Mouse (Mus musculus): ENCODE results near the gene Artn. TPM values are rescaled to one million over a fixed set of nuclear protein-coding genes. Genes with fewer than 3 reads are reported as not detected.

The Artn gene
- polyA plus RNA-seq, 1 experiment from 2014 or later, result 0.87 TPM

DNA sequence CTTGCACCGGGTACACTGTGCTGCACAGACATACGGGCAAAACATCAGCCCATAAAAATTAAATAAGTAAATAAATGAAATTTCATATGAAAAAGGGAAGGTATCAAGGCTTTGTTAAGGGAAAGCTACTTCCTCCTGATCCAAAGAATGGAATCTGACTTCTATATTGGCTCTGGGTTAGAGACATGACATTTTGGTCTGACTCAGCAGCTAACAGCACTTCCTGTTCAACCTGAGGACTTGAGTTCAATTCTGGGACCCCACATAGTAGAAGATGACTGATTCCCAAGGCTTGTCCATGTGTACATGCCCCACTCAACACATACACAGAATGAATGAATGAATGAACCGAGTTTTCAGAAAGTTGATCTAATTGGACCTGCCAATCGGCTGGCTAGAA, 11.7 kb downstream of the Artn start:
- no peak for ATAC-seq (ENCODE audit: low FRiP score, low read depth)
- no peaks in the 10 kb centered on the region for H3K36me3 ChIP-seq
- peaks cover 24% of the 10 kb centered on the region for H3K4me1 ChIP-seq (replicated peaks)
- no peaks in the 10 kb centered on the region for H3K9me3 ChIP-seq
- H3K4me2 ChIP-seq, result no peak overlapping the region
- H3K4me3 ChIP-seq, result no peak overlapping the region
- H3K27ac ChIP-seq (replicated peaks), result no peak overlapping the region
- 95% methylated on average over 4 of the region's 4 CpGs for WGBS
- H3K9ac ChIP-seq, result no peak overlapping the region
- no peaks in the 10 kb centered on the region for H3K27me3 ChIP-seq

DNA sequence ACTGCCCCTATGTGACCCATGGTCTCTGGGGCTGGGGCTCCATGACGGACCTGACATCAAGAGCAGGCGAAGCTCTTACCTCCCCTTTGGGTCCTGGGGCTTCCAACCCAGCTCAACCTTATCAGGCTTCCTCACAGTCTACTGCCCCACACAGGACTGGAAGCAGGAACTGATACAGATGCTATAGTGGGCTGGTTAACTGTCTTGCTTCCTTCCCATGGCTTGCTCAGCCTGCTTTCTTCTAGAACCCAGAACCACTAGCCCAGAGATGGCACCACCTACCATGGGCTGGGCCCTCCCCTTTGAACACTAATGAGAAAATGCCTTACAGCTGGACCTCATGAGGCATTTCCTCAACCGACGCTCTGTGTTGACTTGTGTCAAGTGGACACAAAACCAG, 12.2 kb downstream of the Artn start:
- H3K9me3 ChIP-seq, result no peaks in the 10 kb centered on the region
- no peak overlapping the region for H3K9ac ChIP-seq
- peaks cover 28% of the 10 kb centered on the region for H3K4me1 ChIP-seq (replicated peaks)
- no peak overlapping the region for H3K27ac ChIP-seq (replicated peaks)
- H3K36me3 ChIP-seq, result no peaks in the 10 kb centered on the region
- no peak overlapping the region for H3K4me3 ChIP-seq
- H3K27me3 ChIP-seq, result no peaks in the 10 kb centered on the region
- WGBS, result 95% methylated on average over 4 of the region's 4 CpGs
- H3K4me2 ChIP-seq, result no peak overlapping the region
- no peak for ATAC-seq (ENCODE audit: low FRiP score, low read depth)

DNA sequence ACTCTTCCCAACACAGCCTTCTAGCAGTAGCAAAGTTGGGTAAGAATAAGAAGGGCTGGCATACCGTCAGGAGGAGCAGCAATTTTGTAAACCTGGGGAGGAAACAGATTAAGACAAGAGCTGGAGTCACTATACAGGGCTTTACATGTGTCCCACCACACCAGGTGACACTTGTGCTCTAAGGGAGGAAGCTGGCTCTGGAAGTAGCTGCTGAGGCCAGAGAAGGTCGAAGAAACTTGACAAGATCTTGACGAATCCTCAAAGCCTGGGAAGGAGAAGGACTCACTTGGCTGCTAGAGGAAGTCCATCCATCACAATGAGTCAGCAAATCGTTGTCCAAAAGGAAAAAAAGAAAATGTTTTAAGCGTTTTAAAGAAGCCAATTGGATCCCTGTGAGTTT, 13.2 kb downstream of the Artn start:
- 84% methylated on average over 5 of the region's 5 CpGs for WGBS

DNA sequence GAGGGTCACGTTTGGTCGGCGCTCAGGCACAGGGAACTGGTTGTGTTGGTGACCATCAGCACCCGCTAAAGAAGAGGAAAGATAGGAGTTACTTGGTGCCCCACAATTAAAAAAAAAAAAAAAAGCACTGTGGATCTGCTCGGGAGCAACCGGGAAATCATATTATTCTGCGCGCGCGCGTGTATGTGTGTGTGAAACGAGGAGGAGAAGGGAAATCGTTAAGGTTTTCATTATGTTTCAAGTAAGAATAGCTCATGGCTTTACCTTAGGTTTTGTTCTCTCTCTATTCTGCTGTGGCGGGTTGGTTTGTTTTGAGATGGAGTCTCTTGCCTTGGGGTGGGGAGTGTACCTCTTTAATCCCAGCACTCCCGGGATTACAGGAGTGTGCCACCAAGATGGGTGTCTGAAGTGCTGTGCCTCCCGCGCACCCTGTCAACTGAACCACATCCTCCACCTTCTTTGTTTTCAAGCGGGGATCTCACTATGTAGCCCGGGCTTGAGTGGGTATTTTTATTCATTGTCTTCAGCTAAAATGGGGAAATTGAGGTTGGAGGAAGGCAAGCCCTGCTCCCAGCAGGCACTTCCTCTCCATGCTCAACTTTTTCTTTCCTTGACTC, 14.0 kb downstream of the Artn start:
- Histone ChIP-seq H3K9me3 (no peaks in the 10 kb centered on the region), H3K27me3 (no peaks in the 10 kb centered on the region), H3K9ac (peak overlapping the region; percentile 87), H3K36me3 (peaks cover 13% of the 10 kb centered on the region), H3K27ac (replicated peaks) (peak overlapping the region; percentile 89), H3K4me3 (peak overlapping the region; percentile 72), H3K4me1 (replicated peaks) (peaks cover 46% of the 10 kb centered on the region), H3K4me2 (peak overlapping the region; percentile 97)
- no peak; the same call in 1 of the 2 replicates for ATAC-seq (ENCODE audit: low FRiP score, low read depth)
- 3% methylated on average over 19 of the region's 19 CpGs for WGBS

More for the DNA sequence above, 13.2 kb downstream of the Artn start:
- Histone ChIP-seq H3K4me3 (no peak overlapping the region), H3K27me3 (no peaks in the 10 kb centered on the region), H3K27ac (replicated peaks) (no peak overlapping the region), H3K4me2 (peak overlapping the region; percentile 97; the same call in 1 of the 2 replicates), H3K9me3 (no peaks in the 10 kb centered on the region), H3K4me1 (replicated peaks) (peaks cover 38% of the 10 kb centered on the region), H3K9ac (no peak overlapping the region), H3K36me3 (peaks cover 7% of the 10 kb centered on the region)
- no peak for ATAC-seq (ENCODE audit: low FRiP score, low read depth)

DNA sequence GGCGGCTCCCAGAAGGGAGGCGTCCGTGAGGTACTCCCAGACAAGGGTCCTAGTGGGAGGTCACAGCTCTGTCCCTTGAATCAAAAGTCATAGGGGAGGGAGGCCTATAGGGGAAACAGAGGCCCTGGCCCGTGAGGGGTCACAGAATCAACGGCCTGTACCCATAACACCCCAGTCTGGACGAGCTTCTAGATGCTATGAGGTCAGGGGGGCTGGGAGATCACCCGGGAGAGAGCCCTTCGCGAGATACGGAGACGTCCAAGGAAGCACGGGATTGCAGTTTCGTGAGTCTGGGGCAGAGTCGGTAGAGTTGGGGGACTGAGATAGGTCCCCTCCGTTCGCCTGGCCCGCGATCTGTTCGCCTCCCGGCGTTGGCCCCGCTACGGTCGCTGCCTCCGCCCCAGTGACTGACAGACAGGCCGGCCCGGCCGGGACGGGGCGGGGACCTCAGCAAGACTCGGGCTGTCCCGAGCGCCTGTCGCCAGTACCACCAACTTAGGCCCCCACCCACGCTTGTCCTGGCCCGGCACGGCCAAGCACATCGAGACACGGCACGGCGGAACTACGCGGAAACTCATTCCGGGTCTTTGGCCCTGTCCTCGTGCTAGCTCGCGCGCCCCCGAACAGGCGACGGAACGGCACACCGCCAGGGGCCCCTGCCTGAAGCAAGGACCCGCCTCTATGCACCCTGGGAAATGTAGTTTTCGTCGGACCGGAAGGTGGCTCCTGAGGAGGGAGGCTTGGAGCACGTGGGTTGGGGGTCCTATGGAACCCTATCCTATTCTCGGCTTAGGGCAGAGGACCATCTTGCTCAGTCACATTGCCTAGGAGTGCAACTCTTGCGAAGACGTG, 14.7 kb downstream of the Artn start, which contains the start of gene Ipo13:
TSS of gene Ipo13 (minus strand) at position 409 of the 852 bp plus-strand sequence.
- Histone ChIP-seq H3K36me3 (peaks cover 13% of the 10 kb centered on the region), H3K4me3 (peak within 1 kb of the TSS; percentile 72), H3K4me2 (peak within 1 kb of the TSS; percentile 97), H3K9ac (peak within 1 kb of the TSS; percentile 87), H3K27me3 (no peaks in the 10 kb centered on the region), H3K27ac (replicated peaks) (peak within 1 kb of the TSS; percentile 89), H3K4me1 (replicated peaks) (peaks cover 54% of the 10 kb centered on the region), H3K9me3 (no peaks in the 10 kb centered on the region)
- under 1% methylated on average over 48 of the region's 61 CpGs for WGBS
- peak; percentile 95 for ATAC-seq (ENCODE audit: low FRiP score, low read depth)

DNA sequence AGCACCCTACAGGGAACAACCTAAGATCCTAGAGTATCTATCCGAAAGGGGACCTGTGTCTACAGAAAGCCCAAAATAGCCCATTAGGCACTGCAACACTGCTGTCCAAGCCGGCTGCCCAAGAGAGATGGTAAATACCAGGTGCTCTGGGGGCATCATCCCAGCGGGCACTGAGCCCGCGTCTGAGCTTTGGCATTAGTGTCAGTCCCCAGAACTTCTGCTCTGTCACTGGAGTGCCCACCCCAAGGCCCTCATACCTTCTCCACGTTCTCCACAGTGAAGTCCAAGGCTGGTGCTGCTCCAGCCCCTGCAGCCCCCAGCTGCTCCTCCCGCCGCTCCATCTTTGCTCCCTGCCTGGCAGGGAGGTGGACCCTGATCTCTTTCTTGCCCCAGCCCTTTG, 15.5 kb downstream of the Artn start:
- Histone ChIP-seq H3K36me3 (peaks cover 13% of the 10 kb centered on the region), H3K4me2 (peak overlapping the region; percentile 97), H3K27me3 (no peaks in the 10 kb centered on the region), H3K4me3 (peak overlapping the region; percentile 72), H3K9me3 (no peaks in the 10 kb centered on the region), H3K4me1 (replicated peaks) (peaks cover 62% of the 10 kb centered on the region), H3K27ac (replicated peaks) (0 out of 2 replicates have a peak overlapping the region, but pooled peaks have one; percentile 6), H3K9ac (peak overlapping the region; percentile 87)
- WGBS, result 11% methylated on average over 8 of the region's 8 CpGs
- peak; percentile 0; the same call in 1 of the 2 replicates for ATAC-seq (ENCODE audit: low FRiP score, low read depth)

DNA sequence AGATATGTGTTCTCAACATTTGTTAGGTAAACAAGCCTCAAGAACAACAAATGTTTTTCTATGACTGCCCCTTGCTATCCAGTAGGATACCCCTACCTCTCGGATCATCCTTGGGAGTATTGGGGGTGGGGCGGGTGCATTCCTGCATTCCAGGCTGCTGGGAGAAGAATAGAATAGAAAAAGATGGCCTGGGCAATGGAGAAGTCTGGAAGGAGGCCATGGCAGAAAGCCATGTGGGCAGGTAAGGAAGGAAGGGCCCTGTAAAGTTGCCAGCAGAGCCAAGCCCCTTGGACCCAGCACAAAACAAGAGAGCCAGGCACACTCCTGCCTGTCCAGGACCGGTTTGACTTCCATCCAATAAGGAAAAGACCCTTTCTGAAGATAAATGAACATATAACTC, 16.1 kb downstream of the Artn start:
- WGBS, result 38% methylated on average over 3 of the region's 3 CpGs
- ATAC-seq (ENCODE audit: low FRiP score, low read depth), result no peak
- Histone ChIP-seq H3K9ac (peak overlapping the region; percentile 87), H3K4me3 (peak overlapping the region; percentile 72), H3K9me3 (no peaks in the 10 kb centered on the region), H3K27ac (replicated peaks) (no peak overlapping the region; the same call in 1 of the 2 replicates), H3K4me1 (replicated peaks) (peaks cover 68% of the 10 kb centered on the region), H3K36me3 (peaks cover 13% of the 10 kb centered on the region), H3K4me2 (peak overlapping the region; percentile 97), H3K27me3 (no peaks in the 10 kb centered on the region)

DNA sequence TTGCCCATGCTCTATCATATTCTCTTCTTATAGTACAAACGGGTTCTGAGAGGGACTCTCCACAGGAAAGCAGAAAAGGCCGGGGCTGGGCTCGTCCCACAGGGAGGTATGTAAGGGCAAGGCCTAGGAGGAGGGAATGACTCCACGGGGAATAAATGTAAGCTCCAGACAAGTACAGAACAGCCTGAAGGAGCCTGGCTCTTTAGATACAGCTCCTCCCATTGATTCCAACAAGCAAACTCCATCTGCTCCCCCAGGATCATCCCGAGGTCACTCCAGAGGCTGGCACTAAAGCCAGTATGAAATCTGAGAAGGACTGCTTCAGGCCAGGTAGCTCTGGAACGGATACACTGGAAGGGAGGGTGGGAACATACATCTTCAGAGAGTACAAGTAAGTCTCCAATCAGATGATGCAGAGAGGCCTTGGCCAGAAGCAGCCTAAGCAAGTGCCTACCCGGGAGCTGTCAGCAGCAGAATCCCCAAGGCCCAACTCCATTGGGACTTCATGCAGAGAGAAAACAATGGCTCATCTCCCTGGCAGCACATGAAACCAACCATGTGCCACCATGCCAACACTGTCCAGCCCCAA, 16.8 kb downstream of the Artn start:
- 54% methylated on average over 7 of the region's 7 CpGs for WGBS
- H3K9ac ChIP-seq, result peak overlapping the region; percentile 87; the same call in 1 of the 2 replicates

DNA sequence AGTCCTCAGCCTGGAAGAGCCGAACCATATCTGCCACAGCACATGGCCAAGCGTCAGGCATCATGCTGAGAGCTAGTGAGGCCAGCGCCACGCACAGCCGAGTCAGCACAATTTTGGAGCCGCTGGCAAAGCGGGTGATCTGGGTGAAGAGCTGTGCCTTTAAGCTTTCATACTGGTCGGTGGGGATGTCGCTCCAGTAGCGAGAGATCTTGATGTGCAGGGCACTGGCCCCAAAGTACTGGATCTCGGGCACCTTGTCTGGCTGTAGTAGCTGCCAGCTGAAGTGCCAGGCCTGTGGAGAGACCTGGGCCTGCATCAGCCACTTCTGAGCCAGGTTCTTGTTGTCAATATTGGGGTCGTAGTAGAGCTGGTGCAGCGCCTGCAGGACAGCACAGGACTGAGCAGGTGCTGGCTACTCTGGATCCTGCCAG, 17.4 kb downstream of the Artn start:
- ATAC-seq (ENCODE audit: low FRiP score, low read depth), result no peak
- no peaks in the 10 kb centered on the region for H3K9me3 ChIP-seq
- H3K4me1 ChIP-seq (replicated peaks), result peaks cover 77% of the 10 kb centered on the region
- H3K4me3 ChIP-seq, result no peak overlapping the region
- no peaks in the 10 kb centered on the region for H3K27me3 ChIP-seq
- no peak overlapping the region for H3K9ac ChIP-seq
- peak overlapping the region; percentile 97 for H3K4me2 ChIP-seq
- peaks cover 13% of the 10 kb centered on the region for H3K36me3 ChIP-seq
- 81% methylated on average over 13 of the region's 13 CpGs for WGBS
- no peak overlapping the region for H3K27ac ChIP-seq (replicated peaks)

More for the DNA sequence above, 16.8 kb downstream of the Artn start:
- Histone ChIP-seq H3K4me1 (replicated peaks) (peaks cover 74% of the 10 kb centered on the region), H3K36me3 (peaks cover 13% of the 10 kb centered on the region), H3K4me2 (peak overlapping the region; percentile 97), H3K9me3 (no peaks in the 10 kb centered on the region), H3K4me3 (peak overlapping the region; percentile 72), H3K27ac (replicated peaks) (no peak overlapping the region), H3K27me3 (no peaks in the 10 kb centered on the region)
- ATAC-seq (ENCODE audit: low FRiP score, low read depth), result no peak

DNA sequence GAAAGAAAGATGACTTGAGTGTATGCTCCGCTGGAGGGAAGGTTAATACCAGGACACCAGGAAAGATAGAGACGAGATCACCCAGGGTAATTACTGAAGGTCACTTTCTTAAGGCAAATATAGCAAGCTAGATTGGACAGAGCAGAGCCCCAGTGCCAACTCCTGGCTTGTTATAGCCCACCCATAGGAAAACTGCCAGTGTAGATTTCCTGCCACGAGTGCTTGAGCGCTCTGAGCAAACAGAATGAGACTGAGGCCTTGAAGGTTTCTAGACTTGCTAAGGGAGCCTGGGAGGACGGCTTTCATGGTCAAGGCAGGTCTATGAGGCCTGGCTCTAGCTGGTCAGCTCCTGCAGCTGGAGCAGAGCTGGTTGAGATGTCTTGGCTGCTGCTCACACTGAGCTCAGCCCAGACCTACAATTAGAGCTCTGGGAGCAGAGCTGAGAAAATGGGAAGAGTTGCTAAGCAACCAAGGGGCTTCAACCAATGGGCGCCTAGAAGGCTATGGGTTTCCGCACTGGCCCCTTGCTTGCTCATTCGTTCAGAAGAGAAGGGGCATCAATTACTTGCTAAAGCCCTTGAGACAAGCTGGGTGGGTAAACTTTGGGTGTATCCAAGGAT, 20.6 kb downstream of the Artn start:
- H3K4me1 ChIP-seq (replicated peaks), result peaks cover 65% of the 10 kb centered on the region

DNA sequence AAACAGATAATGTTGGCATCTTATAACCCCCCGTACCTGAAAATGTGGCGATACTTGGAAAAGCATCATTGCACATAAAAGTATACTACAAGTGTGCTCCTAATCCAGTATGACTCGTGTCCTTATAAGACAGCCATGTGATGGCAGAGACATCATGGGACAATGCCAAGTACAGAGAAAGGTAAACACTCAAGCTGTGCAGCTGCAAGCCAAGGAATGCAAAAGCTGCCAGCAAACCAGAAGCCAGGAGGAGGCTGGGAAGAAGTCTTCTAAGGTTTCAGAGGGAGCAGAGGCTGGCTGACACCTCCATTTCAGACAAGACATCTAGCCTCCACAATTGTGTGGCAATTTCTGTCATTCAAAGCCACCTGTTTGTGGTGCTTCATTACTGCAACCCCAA, 23.4 kb downstream of the Artn start:
- Histone ChIP-seq H3K36me3 (peaks cover 37% of the 10 kb centered on the region), H3K27me3 (no peaks in the 10 kb centered on the region), H3K4me1 (replicated peaks) (peaks cover 37% of the 10 kb centered on the region), H3K4me3 (no peak overlapping the region), H3K9ac (no peak overlapping the region), H3K9me3 (no peaks in the 10 kb centered on the region), H3K27ac (replicated peaks) (no peak overlapping the region), H3K4me2 (no peak overlapping the region)
- ATAC-seq (ENCODE audit: low FRiP score, low read depth), result no peak
- WGBS, result 85% methylated on average over 3 of the region's 3 CpGs

More for the DNA sequence above, 20.6 kb downstream of the Artn start:
- ATAC-seq (ENCODE audit: low FRiP score, low read depth), result peak; percentile 79
- Histone ChIP-seq H3K9me3 (no peaks in the 10 kb centered on the region), H3K9ac (no peak overlapping the region), H3K27ac (replicated peaks) (peak overlapping the region; percentile 76), H3K36me3 (peaks cover 19% of the 10 kb centered on the region), H3K4me2 (peak overlapping the region; percentile 53), H3K4me3 (peak overlapping the region; percentile 2; the same call in 1 of the 2 replicates), H3K27me3 (no peaks in the 10 kb centered on the region)
- WGBS, result 39% methylated on average over 8 of the region's 8 CpGs

Data from hindbrain, embryonic 15.5 days (tissue).